Mouse (Mus musculus) left cerebral cortex, adult 18-20 months (tissue): ENCODE results near the gene Pid1. TPM values are rescaled to one million over a fixed set of nuclear protein-coding genes. Genes with fewer than 3 reads are reported as not detected.
"Not testable (repeated sequence)": the region's sequence is repeated elsewhere in the genome, so short reads cannot be mapped to it uniquely, and the experiment has no call there.

Source experiments
- DNase-seq, 2 experiments: peaks; one replicate each; pipeline ENCODE4 v3.0.0; 2021 to 2022; ENCODE audit warnings: low spot score in 2 of 2, mixed read lengths in 1 of 2
- total RNA-seq, 2 experiments: library from RNA; stranded (reverse); gene quantifications; 2 replicates each; pipeline ENCODE4 v1.2.3; 2021

Pid1 gene
- total RNA-seq, 2 experiments from 2014 or later, result 38.7 to 42.8 TPM

- no peak for DNase-seq
These were observed 85.4 kb downstream of the Pid1 start for GRCm38 (mm10) chr1:84278359-84279255.

- no peak for DNase-seq
These were observed 91.0 kb downstream of the Pid1 start for GRCm38 (mm10) chr1:84272951-84273350.

- DNase-seq, result no peak
These were observed 92.2 kb downstream of the Pid1 start for GRCm38 (mm10) chr1:84271712-84272200.

GRCm38 (mm10) chr1:84257656-84258055, 106.3 kb downstream of the Pid1 start:
- no peak for DNase-seq

- no peak for DNase-seq
These were observed 109.6 kb downstream of the Pid1 start for GRCm38 (mm10) chr1:84254361-84254760.

- no peak for DNase-seq
These were observed 110.1 kb downstream of the Pid1 start for GRCm38 (mm10) chr1:84253838-84254237.

GRCm38 (mm10) chr1:84251205-84251604, 112.8 kb downstream of the Pid1 start:
- no peak for DNase-seq

GRCm38 (mm10) chr1:84250770-84251169, 113.2 kb downstream of the Pid1 start:
- DNase-seq, result no peak

- no peak for DNase-seq
These were observed 114.1 kb downstream of the Pid1 start for GRCm38 (mm10) chr1:84249772-84250338.

GRCm38 (mm10) chr1:84247111-84247510, 116.9 kb downstream of the Pid1 start:
- DNase-seq, result no peak

- no peak for DNase-seq
These were observed 122.7 kb downstream of the Pid1 start for GRCm38 (mm10) chr1:84241192-84241828.

- no peak for DNase-seq
These were observed 123.8 kb downstream of the Pid1 start for GRCm38 (mm10) chr1:84240203-84240602.

- DNase-seq, result no peak
These were observed 133.5 kb downstream of the Pid1 start for GRCm38 (mm10) chr1:84230431-84230830.

- no peak for DNase-seq
These were observed 138.4 kb downstream of the Pid1 start for GRCm38 (mm10) chr1:84225626-84226025.

- DNase-seq, result no peak
These were observed 141.9 kb downstream of the Pid1 start for GRCm38 (mm10) chr1:84222051-84222450.

GRCm38 (mm10) chr1:84218605-84219004, 145.4 kb downstream of the Pid1 start:
- peak; percentile 22 to 48 for DNase-seq

- DNase-seq, result no peak
These were observed 146.2 kb downstream of the Pid1 start for GRCm38 (mm10) chr1:84217777-84218176.

GRCm38 (mm10) chr1:84211507-84211906, 152.5 kb downstream of the Pid1 start:
- peak in 1 of 2 experiments; percentile 11 for DNase-seq

GRCm38 (mm10) chr1:84205746-84206145, 158.2 kb downstream of the Pid1 start:
- not testable (repeated sequence) for DNase-seq

- peak; percentile 52 to 72 for DNase-seq
These were observed 160.5 kb downstream of the Pid1 start for GRCm38 (mm10) chr1:84203494-84203893.

GRCm38 (mm10) chr1:84199890-84200289, 164.1 kb downstream of the Pid1 start:
- no peak for DNase-seq

- DNase-seq, result no peak
These were observed 165.1 kb downstream of the Pid1 start for GRCm38 (mm10) chr1:84198887-84199286.
